Mouse (Mus musculus) heart, postnatal 0 days (tissue): ENCODE data around the gene Mrs2. TPM values are rescaled to one million over a fixed set of nuclear protein-coding genes. Genes with fewer than 3 reads are reported as not detected.

Experiments
- ATAC-seq: fragments of 200-750 bp; cut with Nextera tagmentation; 2 replicates; pipeline ENCODE4 v1.8.0; 2017; ENCODE audit warnings: low read depth, moderate number of reproducible peaks, moderate library complexity; ENCODE audit not compliant: insufficient read depth
- DNase-seq: peaks from one replicate; pipeline ENCODE4 v3.0.0-alpha.2; 2016; ENCODE audit warnings: low spot score
- H3K27ac ChIP-seq: fragments of 300-500 bp; sonication (generic); 2 replicates; pipeline ENCODE4 v1.5.1; 2014; ENCODE audit warnings: low read depth, mild to moderate bottlenecking
- H3K27me3 ChIP-seq: fragments of 300-500 bp; sonication (generic); 2 replicates; pipeline ENCODE4 v1.6.1; 2014; ENCODE audit warnings: low read length, mixed read lengths; ENCODE audit not compliant: control insufficient read depth, insufficient read depth
- H3K36me3 ChIP-seq: fragments of 300-500 bp; sonication (generic); replicated peaks from 2 replicates; pipeline ENCODE4 v1.6.1; 2014; ENCODE audit warnings: low read length, mixed read lengths; ENCODE audit not compliant: control insufficient read depth, insufficient read depth
- H3K4me1 ChIP-seq: fragments of 300-500 bp; sonication (generic); 2 replicates; pipeline ENCODE4 v1.6.1; 2014; ENCODE audit warnings: antibody characterized with exemption; ENCODE audit not compliant: control insufficient read depth, insufficient read depth
- H3K4me2 ChIP-seq: fragments of 300-500 bp; sonication (generic); 2 replicates; pipeline ENCODE4 v1.6.1; 2014; ENCODE audit warnings: low read depth, mild to moderate bottlenecking, low read length, moderate library complexity
- H3K4me3 ChIP-seq: fragments of 300-500 bp; sonication (generic); 2 replicates; pipeline ENCODE4 v1.5.1; 2014; ENCODE audit warnings: low read depth, low read length
- H3K9ac ChIP-seq: fragments of 300-500 bp; sonication (generic); replicated peaks from 2 replicates; pipeline ENCODE4 v1.6.1; 2014; ENCODE audit warnings: low read depth, low read length, mixed read lengths
- H3K9me3 ChIP-seq: fragments of 300-500 bp; sonication (generic); replicated peaks from 2 replicates; pipeline ENCODE4 v1.6.1; 2016; ENCODE audit warnings: low read length; ENCODE audit not compliant: control insufficient read depth
- CTCF ChIP-seq: IDR thresholded peaks from 2 replicates; pipeline ENCODE4 v1.5.1; 2016; ENCODE audit warnings: antibody characterized with exemption, control low read depth, low read depth
- EP300 ChIP-seq: IDR thresholded peaks from 2 replicates; pipeline ENCODE4 v1.6.1; 2016; ENCODE audit warnings: antibody characterized with exemption, low read depth
- WGBS: fragments of 180-500 bp; shearing (Covaris S2); extraction: QIAGEN DNeasy Blood & Tissue Kit; methylation state at CpG from one replicate; pipeline ENCODE4 v1.1.7; 2014; 5-methylcytosine and 5-hydroxymethylcytosine counted together
- polyA plus RNA-seq: library from polyadenylated mRNA; unstranded; fragments of >200 nt; fragmentation: Nextera tagmentation; extraction: Ambion mirVana; gene quantifications from 2 replicates; pipeline ENCODE4 v1.2.1, GENCODE M21; 2015
- total RNA-seq: library from RNA; depleted of rRNA; stranded (reverse); fragments of >200 nt; gene quantifications from 2 replicates; pipeline ENCODE4 v1.2.3, GENCODE M21; 2014; ENCODE audit warnings: low replicate concordance; rRNA removed

Gene Mrs2
- total and polyA plus RNA-seq, 2 experiments from 2014 or later = 13.0 to 19.1 TPM

DNA sequence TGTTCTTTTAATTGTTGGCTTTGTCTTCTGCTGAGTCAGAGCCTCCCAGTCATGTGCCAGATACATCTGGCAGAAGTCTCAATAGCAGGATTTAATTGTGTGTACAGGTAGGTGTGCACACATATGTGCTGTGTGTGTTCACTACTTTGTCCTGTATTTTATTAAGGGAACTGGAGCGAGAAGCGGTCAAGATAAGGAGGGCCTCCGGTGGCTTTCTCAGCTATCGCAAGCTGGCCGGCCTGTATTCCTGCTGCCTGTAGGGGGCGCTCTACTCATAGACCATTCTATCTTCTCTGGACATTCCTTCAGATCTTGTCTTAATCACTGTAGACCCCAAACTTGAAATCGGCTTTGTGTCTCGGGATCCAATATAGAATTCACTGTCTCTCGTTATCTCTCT lies 81.5 kb downstream of the Mrs2 start:
- H3K27ac ChIP-seq = no peak overlapping the region

DNA sequence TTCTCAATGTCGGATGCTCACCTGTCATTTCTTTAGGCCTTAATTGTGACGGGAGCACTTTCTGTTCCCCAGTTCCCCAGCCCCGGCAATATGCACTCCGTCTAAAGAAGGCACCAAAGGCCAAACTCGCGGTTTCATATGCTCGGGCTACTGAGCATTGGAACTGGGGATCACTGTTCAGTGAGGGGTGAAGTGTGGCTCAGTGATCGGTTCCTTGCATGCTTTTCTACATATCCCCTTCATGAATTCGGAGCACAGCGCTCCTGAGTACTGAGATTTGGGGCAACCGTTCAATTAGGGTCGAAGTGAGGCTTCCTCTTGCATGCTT lies 82.4 kb downstream of the Mrs2 start:
- WGBS = 14% methylated on average over 12 of the region's 12 CpGs
- H3K9me3 ChIP-seq = no peaks in the 10 kb centered on the region
- H3K27ac ChIP-seq = peak overlapping the region; percentile 75
- ATAC-seq (peak; percentile 19; the same call in 1 of the 2 replicates), DNase-seq (no peak)
- TF ChIP-seq EP300 = no peak
- TF ChIP-seq CTCF = no peak
- H3K4me1 ChIP-seq = peaks cover 12% of the 10 kb centered on the region; the same call in 1 of the 2 replicates
- H3K4me3 ChIP-seq = peak overlapping the region; percentile 91
- H3K9ac ChIP-seq = peak overlapping the region; percentile 90
- no peaks in the 10 kb centered on the region for H3K36me3 ChIP-seq
- peak overlapping the region; percentile 85 for H3K4me2 ChIP-seq
- no peaks in the 10 kb centered on the region for H3K27me3 ChIP-seq

More for the DNA sequence above, 81.5 kb downstream of the Mrs2 start:
- Histone ChIP-seq H3K4me2 (no peak overlapping the region), H3K9me3 (no peaks in the 10 kb centered on the region), H3K4me1 (peaks cover 12% of the 10 kb centered on the region; the same call in 1 of the 2 replicates), H3K27me3 (no peaks in the 10 kb centered on the region), H3K4me3 (no peak overlapping the region), H3K9ac (no peak overlapping the region), H3K36me3 (no peaks in the 10 kb centered on the region)
- ATAC-seq = no peak
- WGBS = 14% methylated on average over 9 of the region's 9 CpGs
- DNase-seq = peak; percentile 73
- TF ChIP-seq CTCF (peak; percentile 73), EP300 (no peak)

Other genes with a start within 250 kb of the Mrs2 start
- 36.4 and 43.9 TPM in 2 replicates for gene BC005537, start 218.7 kb downstream of the Mrs2 start, total RNA-seq
- 13.2 and 14.0 TPM in 2 replicates for gene BC005537, start 218.7 kb downstream of the Mrs2 start, polyA plus RNA-seq
- 176 and 219 TPM in 2 replicates for gene Acot13, start 188.8 kb downstream of the Mrs2 start, total RNA-seq
- 609 and 634 TPM in 2 replicates for gene Acot13, start 188.8 kb downstream of the Mrs2 start, polyA plus RNA-seq
- gene Tdp2, start 188.7 kb downstream of the Mrs2 start, total RNA-seq = 24.2 and 27.5 TPM in 2 replicates
- gene Tdp2, start 188.7 kb downstream of the Mrs2 start, polyA plus RNA-seq = 17.4 and 18.5 TPM in 2 replicates
- not detected in 2 replicates for gene D130043K22Rik, start 175.2 kb downstream of the Mrs2 start, total RNA-seq
- gene D130043K22Rik, start 175.2 kb downstream of the Mrs2 start, polyA plus RNA-seq = 0.03 TPM in 1 of 2 replicates, not detected in the other
- gene Aldh5a1, start 82.7 kb downstream of the Mrs2 start, total RNA-seq = 24.8 and 27.7 TPM in 2 replicates
- gene Aldh5a1, start 82.7 kb downstream of the Mrs2 start, polyA plus RNA-seq = 11.2 and 11.6 TPM in 2 replicates
- gene Gpld1, start 77.2 kb downstream of the Mrs2 start, total RNA-seq = 0.04 and 0.58 TPM in 2 replicates
- gene Gpld1, start 77.2 kb downstream of the Mrs2 start, polyA plus RNA-seq = 0.19 and 0.40 TPM in 2 replicates
- gene Dcdc2a, start 35.6 kb upstream of the Mrs2 start, total RNA-seq = 0.04 TPM in 1 of 2 replicates, not detected in the other
- gene Dcdc2a, start 35.6 kb upstream of the Mrs2 start, polyA plus RNA-seq = 0.25 and 0.49 TPM in 2 replicates